ENCODE assay signal across 17 mouse cellular contexts in the genomic region with DNA sequence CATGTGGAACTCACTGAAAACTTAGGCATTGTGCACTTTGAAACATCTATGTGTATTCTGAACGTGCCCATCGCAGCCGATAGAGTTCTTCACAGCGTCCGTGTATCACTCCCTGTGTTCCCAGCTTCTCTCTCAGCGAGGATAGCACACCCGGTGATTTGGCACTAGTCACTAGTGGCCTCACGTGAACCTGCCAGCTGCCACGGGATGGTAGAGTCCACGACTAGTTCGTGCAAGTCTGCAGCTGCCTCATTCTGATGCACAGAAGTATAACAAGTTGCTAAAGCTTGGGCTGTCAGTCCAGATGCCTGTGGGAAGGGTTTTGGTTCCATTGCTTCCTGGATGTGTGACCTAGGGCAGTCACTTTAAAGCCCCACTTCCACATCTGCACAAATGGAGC.
"Had no signal": no experiment of that assay in that cellular context is flagged by ENCODE, and none has a peak within 500 bp of the region (broad histone marks: within the 10 kb centered on the region; RNA-seq: fewer than 3 reads in every experiment).

No protein-coding gene starts in this region.

- ATAC-seq: liver, embryonic 12.5 days; midbrain, embryonic 15.5 days had no signal

- H3K4me2 ChIP-seq: limb, embryonic 13.5 days; liver, embryonic 12.5 days; liver, embryonic 15.5 days; midbrain, embryonic 12.5 days; midbrain, embryonic 15.5 days; neural tube, embryonic 12.5 days; neural tube, embryonic 15.5 days had no signal

- DNase-seq: layer of hippocampus, adult 9-11 months; liver; lung, adult 18-20 months; right cerebral cortex, adult 18-20 months; right cerebral cortex, postnatal 25 days; thymus, adult 18-20 months; thymus, postnatal 36 days had no signal

- H3K27ac ChIP-seq: layer of hippocampus, adult 2 months; limb, embryonic 10.5 days; limb, embryonic 13.5 days; liver, embryonic 12.5 days; liver, embryonic 15.5 days; macrophage; midbrain, embryonic 12.5 days; midbrain, embryonic 15.5 days; neural tube, embryonic 12.5 days; neural tube, embryonic 15.5 days had no signal

- H3K27me3 ChIP-seq: liver, embryonic 12.5 days; liver, embryonic 15.5 days; midbrain, embryonic 15.5 days; neural tube, embryonic 12.5 days; neural tube, embryonic 15.5 days had no signal

- H3K9ac ChIP-seq: limb, embryonic 13.5 days; liver, embryonic 12.5 days; liver, embryonic 15.5 days; midbrain, embryonic 12.5 days; midbrain, embryonic 15.5 days; neural tube, embryonic 12.5 days; neural tube, embryonic 15.5 days had no signal

- H3K9me3 ChIP-seq: liver, embryonic 12.5 days; liver, embryonic 15.5 days; midbrain, embryonic 12.5 days; midbrain, embryonic 15.5 days; neural tube, embryonic 12.5 days; neural tube, embryonic 15.5 days had no signal

- H3K36me3 ChIP-seq: limb, embryonic 10.5 days; limb, embryonic 13.5 days; liver, embryonic 12.5 days; liver, embryonic 15.5 days; midbrain, embryonic 12.5 days; midbrain, embryonic 15.5 days; neural tube, embryonic 12.5 days; neural tube, embryonic 15.5 days had no signal

- H3K4me3 ChIP-seq: layer of hippocampus, adult 2 months; limb, embryonic 10.5 days; limb, embryonic 13.5 days; liver, embryonic 12.5 days; liver, embryonic 15.5 days; midbrain, embryonic 12.5 days; midbrain, embryonic 15.5 days; neural tube, embryonic 12.5 days; neural tube, embryonic 15.5 days had no signal

- H3K4me1 ChIP-seq: limb, embryonic 13.5 days; liver, embryonic 12.5 days; liver, embryonic 15.5 days; midbrain, embryonic 15.5 days had no signal
